Mouse (Mus musculus): ENCODE measurements around the gene Limd1. TPM values are rescaled to one million over a fixed set of nuclear protein-coding genes. Genes with fewer than 3 reads are reported as not detected.

The Limd1 gene
- polyA plus RNA-seq (2012), result 11.9 and 12.8 TPM in 2 replicates

GRCm38 (mm10) chr9:123478586-123479195 is at the start of gene Limd1:
Limd1 (plus strand) TSS chr9:123478706.

GRCm38 (mm10) chr9:123529392-123530157 is 51.1 kb downstream of the Limd1 start, which contains the start of gene Sacm1l:
Sacm1l (plus strand) TSS chr9:123529759.

Other genes starting within 250 kb of the Limd1 start
- gene Tmem158, start 217.9 kb upstream of the Limd1 start, polyA plus RNA-seq (2012), result 13.3 and 16.6 TPM in 2 replicates
- gene Lars2, start 111.8 kb upstream of the Limd1 start, polyA plus RNA-seq (2012), result 9.4 and 21.8 TPM in 2 replicates
- 2.6 and 3.2 TPM in 2 replicates for gene Sacm1l, start 51.1 kb downstream of the Limd1 start, polyA plus RNA-seq (2012)
- 0.01 TPM in 1 of 2 replicates, not detected in the other for gene Slc6a20b, start 153.9 kb downstream of the Limd1 start, polyA plus RNA-seq (2012)
- gene Ccr9, start 199.7 kb downstream of the Limd1 start, polyA plus RNA-seq (2012), result 0.08 and 0.15 TPM in 2 replicates
- gene Slc6a20a, start 200.2 kb downstream of the Limd1 start, polyA plus RNA-seq (2012), result 0.30 and 0.37 TPM in 2 replicates
- 1.2 and 1.7 TPM in 2 replicates for gene Lztfl1, start 239.0 kb downstream of the Limd1 start, polyA plus RNA-seq (2012)